Mouse (Mus musculus) layer of hippocampus, adult 9-11 months (tissue): ENCODE results near the gene Zscan2.

Experiments
- DNase-seq: peaks from one replicate; pipeline ENCODE4 v3.0.0; 2022

Zscan2 gene

DNA sequence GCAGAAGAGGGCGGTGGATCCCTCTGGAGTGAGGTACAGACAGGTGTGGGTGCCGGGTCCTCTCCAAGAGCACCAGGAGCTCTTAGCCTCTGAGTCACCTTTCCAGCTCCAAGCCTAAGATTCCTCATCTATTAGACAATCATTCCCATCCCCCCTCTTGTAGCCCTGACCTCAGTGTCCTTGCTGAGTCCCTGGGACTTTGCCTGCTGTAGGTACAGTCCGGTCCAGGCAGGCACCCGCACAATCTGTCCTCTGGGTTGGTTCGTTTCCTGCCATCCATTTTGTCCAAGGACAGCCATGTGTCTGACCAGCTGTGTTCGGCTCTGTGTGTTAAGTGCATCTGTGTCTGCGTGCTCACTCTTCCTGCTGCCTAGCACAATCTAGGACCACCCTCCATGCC is 27.9 kb downstream of the Zscan2 start:
- DNase-seq: no peak

- peak; percentile 68 for DNase-seq
Observed at GRCm38 (mm10) chr7:80889021-80889511, 28.3 kb downstream of the Zscan2 start.

DNA sequence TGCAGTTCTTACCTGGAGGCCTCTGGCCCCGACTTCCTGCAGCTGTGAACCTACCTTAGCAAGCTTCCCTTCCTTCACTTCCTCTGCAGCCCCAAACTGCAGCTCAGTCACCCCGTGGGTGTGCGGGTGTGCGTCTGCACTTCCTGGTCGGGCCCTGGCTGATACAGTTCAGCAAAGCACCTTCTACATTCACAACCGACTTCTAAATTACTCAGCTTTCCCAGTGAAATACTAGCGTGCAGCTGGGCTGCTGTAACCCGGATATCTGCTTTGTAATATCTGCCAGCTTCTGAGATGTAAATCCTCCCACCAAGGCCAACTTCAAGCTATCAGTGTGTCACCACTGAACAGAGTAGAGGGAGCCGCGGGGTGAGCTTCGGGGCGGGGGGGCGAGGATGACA is 29.1 kb downstream of the Zscan2 start:
- DNase-seq: no peak

DNA sequence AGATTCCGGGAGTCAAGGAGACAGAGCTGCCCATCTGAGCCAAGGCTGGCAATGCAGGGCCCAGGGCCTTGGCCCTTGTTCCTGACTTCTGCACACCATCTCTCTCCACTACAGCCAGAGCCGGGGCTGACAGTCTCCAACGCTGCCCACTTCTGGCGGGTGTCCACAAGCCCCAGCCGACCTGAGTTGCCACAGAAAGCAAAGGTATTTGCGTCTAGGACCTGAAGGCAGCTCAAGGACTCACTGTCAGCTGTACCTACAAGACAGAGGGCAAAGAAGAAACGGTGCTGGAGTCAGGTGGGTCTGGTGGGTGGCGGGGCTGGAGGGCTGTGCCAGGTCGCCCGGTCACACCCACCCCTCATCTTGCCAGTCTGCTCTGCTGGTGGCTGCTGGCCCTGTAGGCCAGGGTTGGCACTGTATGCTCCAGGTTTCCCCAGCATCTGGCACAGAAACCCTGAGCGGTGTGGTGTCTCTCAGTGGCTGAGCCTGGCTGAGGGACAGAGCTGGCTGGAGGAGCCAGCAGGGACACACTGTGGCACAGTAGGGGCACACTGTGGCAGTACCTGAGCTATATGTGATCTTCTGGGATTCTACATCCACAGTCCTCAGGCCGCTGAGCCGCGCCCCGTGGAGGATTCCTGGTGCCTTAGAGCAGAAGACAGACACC is 32.5 kb downstream of the Zscan2 start:
- no peak for DNase-seq

- no peak for DNase-seq
Observed at GRCm38 (mm10) chr7:80893753-80894129, 33.0 kb downstream of the Zscan2 start.

GRCm38 (mm10) chr7:80894196-80894595 is 33.5 kb downstream of the Zscan2 start:
- DNase-seq: no peak

DNA sequence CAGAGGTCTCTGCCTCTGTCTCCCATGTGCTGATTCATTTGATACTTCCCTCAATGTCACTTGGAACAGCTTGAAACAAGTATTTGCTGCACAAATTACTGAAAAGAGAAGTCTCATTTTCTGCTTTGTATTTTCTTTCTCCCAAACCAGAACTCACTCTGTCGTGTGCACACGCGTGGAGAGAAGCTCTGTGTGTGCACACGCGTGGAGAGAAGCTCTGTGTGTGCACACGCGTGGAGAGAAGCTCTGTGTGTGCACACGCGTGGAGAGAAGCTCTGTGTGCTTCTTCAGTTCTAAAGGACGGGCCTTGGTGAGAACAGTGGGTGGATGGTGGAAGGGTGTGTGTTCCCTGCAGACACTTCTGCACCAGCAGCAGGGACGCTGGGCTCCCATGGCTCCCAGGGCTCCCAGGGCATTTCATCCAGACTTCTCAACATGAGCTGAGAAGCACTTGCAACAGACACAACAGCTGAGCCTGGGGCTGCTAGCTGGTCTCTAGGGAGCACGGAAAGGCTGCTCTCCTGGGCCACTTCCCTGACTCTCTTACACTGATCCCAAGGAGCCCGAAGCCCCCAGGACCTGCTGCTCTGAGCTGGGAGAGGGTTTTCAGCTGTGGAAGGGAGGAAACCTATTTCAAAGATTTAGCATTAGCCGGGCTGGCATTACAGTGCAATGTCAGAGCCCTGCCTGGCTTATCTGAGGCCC is 34.2 kb downstream of the Zscan2 start:
- no peak for DNase-seq

- no peak for DNase-seq
Observed at GRCm38 (mm10) chr7:80897134-80897533, 36.4 kb downstream of the Zscan2 start.

GRCm38 (mm10) chr7:80897721-80898120 is 37.0 kb downstream of the Zscan2 start:
- no peak for DNase-seq

- peak; percentile 94 for DNase-seq
Observed at GRCm38 (mm10) chr7:80900944-80901501, 40.3 kb downstream of the Zscan2 start, which contains the start of gene Wdr73. Gene Wdr73, minus strand, starts transcription at chr7:80901269.

DNA sequence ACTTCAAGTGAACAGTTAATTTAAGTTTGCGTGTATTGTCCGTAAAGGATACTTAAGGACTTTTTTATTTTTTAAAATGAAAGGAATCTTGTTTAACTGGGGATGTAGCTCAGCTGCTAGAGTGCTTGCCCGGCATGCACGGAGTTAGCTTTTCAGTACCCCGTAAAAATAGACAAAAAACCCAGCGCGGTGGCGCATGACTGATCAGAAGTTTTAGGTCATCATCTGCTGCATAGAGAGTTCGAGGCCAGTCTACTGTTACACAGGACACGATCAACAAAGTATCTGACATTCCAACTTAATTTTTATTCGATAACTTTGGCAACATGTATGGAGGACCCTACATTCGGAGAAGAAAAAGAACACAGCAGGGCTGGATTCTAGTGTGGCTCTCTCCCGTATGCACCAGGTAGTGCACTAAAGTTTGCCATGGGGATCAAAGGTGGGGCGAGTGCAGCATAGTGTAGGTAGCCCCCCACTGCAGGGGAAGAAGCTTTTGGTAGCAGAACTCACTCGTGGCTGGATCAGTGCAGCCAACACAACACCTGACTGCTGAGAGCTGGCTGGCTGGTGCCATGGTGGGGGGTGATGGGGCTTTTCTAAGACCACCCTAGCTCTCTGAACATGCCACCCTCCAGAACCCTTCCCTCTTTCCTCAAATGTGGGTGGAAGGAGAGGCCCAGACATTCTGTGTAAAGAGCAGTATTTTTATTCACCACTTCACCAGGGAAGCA is 41.0 kb downstream of the Zscan2 start:
- no peak for DNase-seq

- DNase-seq: no peak
Observed at GRCm38 (mm10) chr7:80903625-80904422, 43.1 kb downstream of the Zscan2 start.

DNA sequence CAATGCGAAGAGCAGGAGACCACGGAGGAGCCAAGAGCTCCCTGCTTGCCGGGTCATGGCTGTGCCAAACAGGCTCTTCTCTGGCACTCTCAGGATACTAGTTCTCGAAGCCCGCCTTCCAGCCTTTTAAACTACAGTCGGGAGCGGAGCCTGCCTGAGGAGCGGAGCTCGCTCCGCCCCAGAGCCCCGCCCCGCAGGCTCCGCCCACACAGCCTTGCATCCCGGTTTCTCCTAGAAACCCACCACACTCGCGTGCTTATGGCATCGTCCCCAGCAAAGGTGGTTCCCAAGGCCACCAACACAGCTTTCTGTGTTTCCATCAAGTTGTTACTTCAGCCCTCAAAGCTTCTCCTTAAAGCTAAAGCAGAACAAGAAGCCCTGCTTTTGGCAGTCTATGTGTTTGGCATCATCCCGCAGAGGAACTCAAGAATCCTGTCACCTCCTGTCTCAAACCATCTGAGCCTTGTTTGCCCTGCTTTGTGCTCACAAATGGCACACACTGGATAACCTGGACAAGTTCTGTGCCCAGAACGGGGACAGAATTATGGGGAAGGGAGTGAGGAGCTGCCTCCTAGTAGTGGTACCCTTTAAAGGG is 44.3 kb downstream of the Zscan2 start, which contains the start of gene Nmb:
Nmb (minus strand) TSS at position 156 of the 595 bp plus-strand sequence.
- peak; percentile 50 for DNase-seq

DNA sequence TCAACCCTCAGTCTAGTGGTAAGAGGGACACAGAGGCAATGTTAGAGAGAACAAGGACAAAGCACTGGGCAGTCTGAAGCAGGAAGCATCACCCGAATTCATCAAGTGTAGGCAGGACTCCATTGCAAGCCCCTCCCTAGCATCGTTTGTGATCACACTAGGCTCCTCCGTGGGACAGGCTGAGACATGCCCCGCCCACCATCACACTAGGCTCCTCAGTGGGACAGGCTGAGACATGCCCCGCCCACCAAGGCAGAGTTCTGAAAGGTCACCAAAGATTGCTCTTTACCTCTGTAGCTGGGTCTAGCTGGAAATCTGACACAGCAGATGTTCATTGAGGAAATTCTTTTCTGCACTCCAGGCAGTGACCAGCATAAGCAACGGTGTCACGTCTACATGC is 50.3 kb downstream of the Zscan2 start:
- DNase-seq: no peak

- DNase-seq: no peak
Observed at GRCm38 (mm10) chr7:80912496-80912895, 51.8 kb downstream of the Zscan2 start.

DNA sequence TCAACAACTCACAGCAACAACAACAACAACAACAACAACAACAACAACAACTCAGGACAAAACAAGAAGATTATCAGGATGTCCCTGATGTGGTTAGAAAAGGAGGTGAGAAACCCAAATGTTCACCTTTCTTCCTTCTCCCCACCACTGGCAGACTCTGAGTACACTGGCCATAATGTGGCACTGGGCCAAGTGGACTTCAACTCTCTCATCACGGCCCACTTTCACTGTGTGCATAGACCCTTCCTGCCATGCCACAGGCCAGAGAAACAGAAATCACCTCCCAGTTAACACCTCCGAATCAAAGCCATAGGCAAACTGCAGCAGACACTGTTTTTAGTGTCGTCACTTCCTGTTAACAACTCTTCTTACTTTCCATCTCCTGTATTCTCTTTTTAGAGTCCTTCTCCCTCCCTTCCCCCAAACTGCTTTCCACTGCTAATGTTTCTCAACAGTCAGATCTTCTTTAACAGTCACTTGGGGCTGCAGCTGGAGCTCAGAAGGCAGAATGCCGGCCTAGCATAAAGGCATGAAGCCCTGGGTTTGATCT is 57.3 kb downstream of the Zscan2 start:
- no peak for DNase-seq

DNA sequence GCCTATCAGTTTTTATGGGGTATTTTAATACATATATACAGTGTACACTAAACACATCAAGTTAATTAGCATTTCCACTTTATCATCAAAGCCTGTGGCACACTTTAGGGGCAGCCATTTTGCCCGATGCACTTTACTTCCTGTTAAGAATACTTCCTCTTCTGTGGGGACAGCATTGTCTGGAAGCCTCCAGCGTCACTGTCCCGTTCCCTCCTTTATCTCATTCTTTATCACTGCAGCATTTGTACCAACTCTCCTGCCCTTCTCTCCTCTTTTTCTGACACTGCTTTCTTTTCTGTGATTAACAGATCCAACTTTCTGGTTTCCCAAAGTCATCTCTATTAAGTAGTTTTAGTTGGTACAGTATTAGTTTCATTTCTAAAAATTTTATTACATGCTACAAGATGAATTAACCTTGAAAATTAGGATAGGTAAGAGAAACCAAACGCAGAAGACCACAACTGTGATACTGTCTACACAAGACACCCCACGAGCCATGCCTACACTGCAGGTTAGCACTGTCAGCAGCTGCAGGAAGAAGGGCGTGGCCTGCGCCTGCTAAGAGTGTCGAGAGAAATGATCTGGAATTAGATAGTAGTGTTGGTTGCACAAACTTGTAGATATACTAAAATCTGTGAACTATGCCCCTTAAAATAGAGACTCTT is 58.4 kb downstream of the Zscan2 start:
- no peak for DNase-seq

- DNase-seq: no peak
Observed at GRCm38 (mm10) chr7:80919647-80920008, 58.9 kb downstream of the Zscan2 start.

GRCm38 (mm10) chr7:80923165-80923564 is 62.4 kb downstream of the Zscan2 start:
- DNase-seq: no peak
